Mouse (Mus musculus) lung, postnatal 0 days (tissue): ENCODE data around the gene Dst.

Experiments used
- CTCF ChIP-seq: IDR thresholded peaks from 2 replicates; pipeline ENCODE4 v1.5.1; 2016; ENCODE audit warnings: antibody characterized with exemption, mild to moderate bottlenecking
- EP300 ChIP-seq: IDR thresholded peaks from 2 replicates; pipeline ENCODE4 v1.6.1; 2016; ENCODE audit warnings: antibody characterized with exemption, mild to moderate bottlenecking, control low read depth

GRCm38 (mm10) chr1:34020599-34020998 lies 112.6 kb downstream of the Dst start:
- TF ChIP-seq CTCF: no peak
- TF ChIP-seq EP300: no peak
